Mouse (Mus musculus) kidney, embryonic 14.5 days (tissue): ENCODE measurements around the gene Nsg2. TPM values are rescaled to one million over a fixed set of nuclear protein-coding genes. Genes with fewer than 3 reads are reported as not detected.

Experiments used
- ATAC-seq: fragments of 200-750 bp; cut with Nextera tagmentation; 2 replicates; pipeline ENCODE4 v1.8.0; 2017; ENCODE audit warnings: moderate number of reproducible peaks, mild to moderate bottlenecking, moderate TSS enrichment, moderate library complexity; ENCODE audit not compliant: low FRiP score, low TSS enrichment
- H3K27ac ChIP-seq: fragments of 300-500 bp; sonication (generic); 2 replicates; pipeline ENCODE4 v1.5.1; 2014; ENCODE audit warnings: low read depth, mild to moderate bottlenecking, low read length, moderate library complexity, mixed read lengths
- H3K27me3 ChIP-seq: fragments of 300-500 bp; sonication (generic); 2 replicates; pipeline ENCODE4 v1.6.1; 2014; ENCODE audit warnings: mild to moderate bottlenecking, low read length; ENCODE audit not compliant: control insufficient read depth, insufficient read depth
- H3K36me3 ChIP-seq: fragments of 300-500 bp; sonication (generic); 2 replicates; pipeline ENCODE4 v1.6.1; 2014; ENCODE audit warnings: low read length, mixed read lengths; ENCODE audit not compliant: control insufficient read depth, insufficient read depth
- H3K4me1 ChIP-seq: fragments of 300-500 bp; sonication (generic); 2 replicates; pipeline ENCODE4 v1.6.1; 2014; ENCODE audit warnings: low read length, mixed read lengths; ENCODE audit not compliant: control insufficient read depth, insufficient read depth
- H3K4me2 ChIP-seq: fragments of 300-500 bp; sonication (generic); replicated peaks from 2 replicates; pipeline ENCODE4 v1.6.1; 2014; ENCODE audit warnings: low read depth, mild to moderate bottlenecking, low read length
- H3K4me3 ChIP-seq: fragments of 300-500 bp; sonication (generic); 2 replicates; pipeline ENCODE4 v1.5.1; 2014; ENCODE audit warnings: mild to moderate bottlenecking, low read length
- H3K9ac ChIP-seq: fragments of 300-500 bp; sonication (generic); 2 replicates; pipeline ENCODE4 v1.6.1; 2014; ENCODE audit warnings: low read depth, mild to moderate bottlenecking, low read length, moderate library complexity
- H3K9me3 ChIP-seq: fragments of 300-500 bp; sonication (generic); 2 replicates; pipeline ENCODE4 v1.6.1; 2016; ENCODE audit warnings: low read length; ENCODE audit not compliant: control insufficient read depth
- WGBS: fragments of 180-500 bp; shearing (Covaris S2); extraction: QIAGEN DNeasy Blood & Tissue Kit; methylation state at CpG from one replicate; pipeline ENCODE4 v1.1.7; 2014; 5-methylcytosine and 5-hydroxymethylcytosine counted together
- polyA plus RNA-seq: library from polyadenylated mRNA; unstranded; fragments of >200 nt; fragmentation: Nextera tagmentation; extraction: Ambion mirVana; gene quantifications from 2 replicates; pipeline ENCODE4 v1.2.1, GENCODE M21; 2014

Nsg2 gene
- polyA plus RNA-seq, 1 experiment from 2014 or later, result 0.87 TPM

DNA sequence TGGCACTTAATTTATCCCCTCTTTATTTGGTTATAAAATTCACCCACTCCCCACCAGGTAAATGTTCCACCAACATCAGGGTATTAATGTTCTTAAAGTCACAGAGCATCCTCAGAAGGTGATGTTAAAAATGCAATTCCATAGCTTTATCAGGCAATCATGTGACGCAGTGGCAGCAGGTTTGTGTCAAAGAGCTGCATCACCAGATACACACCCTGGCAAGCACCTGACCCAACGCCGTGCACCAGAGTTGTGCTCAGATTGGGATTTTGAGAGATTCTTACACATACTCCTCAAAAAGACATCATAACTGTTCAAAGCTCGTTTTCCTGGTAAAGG, 106.4 kb downstream of the Nsg2 start:
- WGBS, result 86% methylated on average over 4 of the region's 4 CpGs
- Histone ChIP-seq H3K27me3 (no peaks in the 10 kb centered on the region), H3K4me3 (no peak overlapping the region), H3K36me3 (no peaks in the 10 kb centered on the region), H3K27ac (no peak overlapping the region), H3K9ac (no peak overlapping the region), H3K9me3 (no peaks in the 10 kb centered on the region), H3K4me1 (0 out of 2 replicates have a peak, but pooled peaks cover 6% of the 10 kb centered on the region), H3K4me2 (no peak overlapping the region)
- no peak for ATAC-seq

DNA sequence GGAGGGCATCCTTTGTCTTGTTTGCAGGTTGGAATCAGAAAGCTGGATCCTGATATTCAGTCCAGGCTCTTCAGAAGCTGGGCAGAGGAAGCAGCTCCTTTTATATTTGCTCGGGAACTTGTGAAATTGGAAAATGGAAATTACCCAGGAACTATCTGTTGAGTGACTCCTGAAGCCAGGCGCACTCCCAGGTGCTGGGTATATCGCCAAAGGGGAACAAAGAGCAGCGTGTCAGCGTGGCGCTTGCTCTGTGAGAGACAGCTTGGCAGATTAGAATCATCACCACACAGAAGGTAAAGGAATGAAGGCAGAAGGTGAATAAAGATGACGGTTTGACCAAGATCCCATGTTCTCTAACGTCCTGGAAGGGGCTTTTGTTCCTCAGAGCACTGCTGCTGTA, 108.2 kb downstream of the Nsg2 start:
- ATAC-seq, result no peak
- H3K9me3 ChIP-seq, result no peaks in the 10 kb centered on the region
- H3K27me3 ChIP-seq, result no peaks in the 10 kb centered on the region
- H3K36me3 ChIP-seq, result no peaks in the 10 kb centered on the region
- no peak overlapping the region for H3K27ac ChIP-seq
- peaks cover 2% of the 10 kb centered on the region; the same call in 1 of the 2 replicates for H3K4me1 ChIP-seq
- 80% methylated on average over 8 of the region's 8 CpGs for WGBS
- no peak overlapping the region for H3K4me3 ChIP-seq
- H3K9ac ChIP-seq, result no peak overlapping the region
- no peak overlapping the region for H3K4me2 ChIP-seq

Other genes with a start within 250 kb of the Nsg2 start
- gene Cpeb4, start 128.3 kb upstream of the Nsg2 start, polyA plus RNA-seq, result 3.0 and 5.0 TPM in 2 replicates
- gene 4930524B15Rik, start 34.9 kb upstream of the Nsg2 start, polyA plus RNA-seq, result 0.27 TPM in 1 of 2 replicates, not detected in the other
- gene Il9r, start 199.8 kb downstream of the Nsg2 start, polyA plus RNA-seq, result not detected in 2 replicates
- 71.7 and 90.6 TPM in 2 replicates for gene Snrnp25, start 205.0 kb downstream of the Nsg2 start, polyA plus RNA-seq
- gene Rhbdf1, start 221.8 kb downstream of the Nsg2 start, polyA plus RNA-seq, result 28.0 and 39.5 TPM in 2 replicates
- 35.6 and 39.8 TPM in 2 replicates for gene Mpg, start 226.0 kb downstream of the Nsg2 start, polyA plus RNA-seq